Mouse (Mus musculus): Measurements from ENCODE around the gene Zfp592. TPM values are rescaled to one million over a fixed set of nuclear protein-coding genes. Genes with fewer than 3 reads are reported as not detected.

Zfp592 gene
- total RNA-seq, 2 experiments from 2014 or later: 11.5 to 13.7 TPM

DNA sequence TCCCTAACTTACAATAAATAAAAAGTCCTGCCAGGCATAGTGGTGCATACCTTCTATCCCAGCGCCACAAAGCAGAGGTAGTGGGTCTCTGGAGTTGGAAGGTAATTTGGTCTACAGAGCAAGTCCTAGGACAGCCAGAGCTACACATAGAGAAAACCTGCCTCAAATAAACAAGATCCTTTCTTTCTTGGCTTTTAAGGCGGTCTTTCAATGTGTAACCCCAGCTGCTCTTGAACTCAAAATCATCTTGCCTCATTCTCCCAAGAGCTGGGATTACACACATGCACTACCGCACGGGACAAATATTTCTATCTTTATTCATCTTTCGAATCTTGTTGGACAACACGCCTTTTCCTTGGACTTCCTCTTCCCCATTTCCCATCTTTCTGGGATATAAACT, 1.4 kb upstream of the Zfp592 start:
- intact Hi-C loops (cut with DNase I; ENCODE audit: low total_unique reads): no loop called here
- no peak for DNase-seq

DNA sequence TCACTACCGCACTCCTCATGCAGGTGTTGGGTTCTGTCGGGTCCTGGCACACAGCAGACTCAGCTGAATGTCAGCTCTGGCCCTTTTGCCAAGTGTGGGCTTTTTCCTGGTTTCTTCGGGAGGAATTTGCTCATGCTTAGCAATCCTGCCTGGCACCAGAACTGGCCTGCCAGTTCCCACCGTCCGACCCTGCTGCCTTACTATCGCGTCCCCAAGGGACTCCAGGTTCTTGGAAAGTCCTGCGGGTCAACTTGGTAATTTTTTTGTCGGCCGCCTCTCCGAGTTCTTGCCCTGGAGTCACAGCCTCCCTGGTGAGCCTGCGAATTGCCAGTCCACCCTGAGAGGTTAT, 876 bp upstream of the Zfp592 start:
- peak; percentile 26 for DNase-seq
- intact Hi-C loops (cut with DNase I; ENCODE audit: low total_unique reads): no loop called here

DNA sequence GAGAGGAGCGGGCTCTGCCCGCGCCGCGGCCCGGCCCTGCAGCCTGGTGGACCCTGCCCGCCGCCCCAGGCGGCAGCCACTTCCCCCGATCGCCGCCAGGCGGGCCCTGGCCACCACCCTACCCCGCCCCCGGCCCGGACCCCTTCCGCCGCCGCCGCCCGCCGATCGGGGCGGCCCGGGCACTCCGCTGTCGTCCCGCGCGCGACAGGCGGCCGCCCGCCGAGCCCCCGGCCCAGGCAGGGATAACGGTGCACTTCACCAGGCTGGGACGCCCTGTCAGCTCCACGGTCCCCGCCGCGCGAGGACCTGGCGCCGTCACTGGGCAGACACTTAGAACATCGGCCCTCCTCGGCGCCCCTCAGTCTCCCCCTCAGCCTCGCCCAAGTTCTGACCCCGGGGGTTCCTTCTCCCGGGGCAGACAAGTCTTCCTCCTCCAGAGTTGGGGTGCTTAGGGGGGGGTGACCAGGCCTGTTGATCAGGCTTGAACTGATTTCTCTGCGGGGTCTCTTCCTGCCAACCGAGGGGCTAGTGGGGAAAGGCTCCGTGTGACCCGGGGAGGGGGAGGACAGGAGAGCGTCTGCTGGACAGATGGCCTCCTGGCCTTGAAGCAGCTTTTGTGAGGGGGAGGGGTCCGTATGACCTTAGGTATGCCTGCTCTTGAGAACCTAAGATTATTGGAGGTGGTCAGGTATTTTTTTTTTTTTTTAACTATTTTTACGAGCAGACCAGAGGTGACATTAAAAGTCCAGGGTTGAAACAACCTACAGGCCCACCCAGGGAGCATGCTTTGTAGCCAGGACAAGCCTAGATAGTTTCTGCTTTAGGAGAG, 567 bp downstream of the Zfp592 start:
- intact Hi-C loops (cut with DNase I; ENCODE audit: low total_unique reads): no loop called here
- peak; percentile 68 for DNase-seq

DNA sequence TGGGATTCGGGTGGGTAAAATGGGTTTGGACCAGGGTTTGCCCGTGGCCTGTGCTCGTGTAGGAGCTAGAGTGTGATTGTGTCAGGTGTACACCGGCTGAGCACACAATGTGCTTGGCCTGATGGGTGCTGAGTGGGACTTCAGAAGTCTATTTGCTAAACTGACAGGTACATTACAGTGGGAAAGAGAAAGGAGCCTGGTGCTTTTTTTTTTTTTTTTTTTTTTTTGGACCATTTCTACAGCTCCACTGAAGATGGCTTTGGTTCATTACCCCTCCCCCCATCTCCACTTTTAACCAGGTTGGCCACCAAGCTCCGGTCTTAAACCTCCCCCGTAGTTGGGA, 1.2 kb downstream of the Zfp592 start:
- intact Hi-C loops (cut with DNase I; ENCODE audit: low total_unique reads): no loop called here
- no peak for DNase-seq

DNA sequence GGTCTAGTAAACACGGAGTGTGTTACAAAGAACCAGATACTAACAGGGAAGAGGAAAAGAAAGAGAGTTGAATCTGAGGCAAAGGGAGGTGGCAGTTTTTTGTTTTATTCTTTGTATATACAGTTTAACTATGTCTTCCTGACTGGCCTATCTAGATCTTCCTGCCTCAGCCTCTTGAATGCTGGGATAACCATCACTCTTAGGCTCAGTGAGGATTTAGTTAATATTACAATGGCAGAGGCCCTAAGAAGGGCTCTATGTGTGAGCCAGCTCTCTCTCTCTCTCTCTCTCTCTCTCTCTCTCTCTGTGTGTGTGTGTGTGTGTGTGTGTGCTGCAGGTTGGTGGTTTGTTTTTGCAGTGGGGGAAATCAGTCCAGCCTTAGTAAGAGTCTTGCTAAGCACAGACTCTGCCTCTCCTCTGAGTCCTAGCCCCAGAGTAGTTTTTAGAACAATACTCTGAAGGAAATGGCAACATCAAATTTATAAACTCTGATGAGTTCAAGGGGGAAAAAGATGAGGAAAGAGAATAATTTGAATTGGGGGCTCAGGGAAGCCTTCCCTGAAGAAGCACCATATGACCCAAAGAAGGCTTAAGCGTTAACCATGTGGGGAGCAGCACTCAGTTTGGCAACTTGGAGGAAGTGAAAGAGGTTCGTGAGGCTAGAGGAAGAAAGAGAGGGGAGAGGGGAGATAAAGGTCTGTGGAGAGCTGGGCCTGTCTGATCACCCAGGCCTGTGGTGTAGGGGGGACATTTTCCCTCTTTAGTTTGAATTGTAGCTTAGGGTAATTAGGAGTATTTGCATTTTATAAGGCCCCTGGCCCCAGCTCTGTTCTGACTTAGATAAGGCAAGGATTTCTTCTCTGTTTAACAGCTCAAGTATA, 2.0 kb downstream of the Zfp592 start:
- intact Hi-C loops (cut with DNase I; ENCODE audit: low total_unique reads): no loop called here
- DNase-seq: no peak

DNA sequence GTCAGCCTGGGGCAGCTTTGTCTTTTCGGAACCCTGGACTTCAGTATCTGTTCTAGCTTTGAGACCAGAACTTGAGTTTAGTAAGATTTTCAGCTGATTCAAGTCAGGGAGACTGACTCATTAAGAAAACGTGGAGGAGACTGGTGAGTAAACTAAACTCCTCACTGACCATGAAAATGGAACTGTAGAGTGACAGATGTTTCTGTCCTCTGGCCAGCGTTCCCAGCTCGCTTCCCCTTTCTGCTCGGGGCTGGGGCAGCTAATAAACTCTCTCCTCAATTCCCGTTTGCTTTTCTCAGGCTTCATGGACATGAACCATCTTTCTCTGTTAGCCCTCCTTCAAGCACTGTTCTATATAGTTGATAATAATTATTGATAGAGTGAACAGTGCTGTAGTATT, 4.3 kb downstream of the Zfp592 start:
- intact Hi-C loops (cut with DNase I; ENCODE audit: low total_unique reads): no loop called here

DNA sequence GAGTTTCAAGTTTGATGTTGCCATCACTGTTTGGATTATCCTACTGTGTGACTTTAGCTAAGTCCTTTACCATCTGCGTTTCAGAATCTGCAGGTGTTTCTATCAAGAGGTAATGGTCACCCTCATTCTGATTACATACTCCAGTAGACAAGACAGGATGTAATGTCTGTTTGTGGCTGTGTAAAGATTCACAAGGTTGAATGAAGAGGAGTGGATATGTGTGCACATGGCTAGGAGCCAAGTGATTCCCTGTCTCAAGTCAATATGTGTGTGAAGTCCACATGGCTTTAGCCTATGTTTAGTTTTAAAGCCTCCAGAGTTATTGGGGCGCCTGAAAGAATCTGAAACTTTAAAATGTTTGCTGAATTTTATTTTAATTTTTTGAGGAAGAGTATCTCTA, 6.1 kb downstream of the Zfp592 start:
- no peak for DNase-seq
- intact Hi-C loops (cut with DNase I; ENCODE audit: low total_unique reads): no loop called here

More for the DNA sequence above, 4.3 kb downstream of the Zfp592 start:
- DNase-seq: peak; percentile 26

DNA sequence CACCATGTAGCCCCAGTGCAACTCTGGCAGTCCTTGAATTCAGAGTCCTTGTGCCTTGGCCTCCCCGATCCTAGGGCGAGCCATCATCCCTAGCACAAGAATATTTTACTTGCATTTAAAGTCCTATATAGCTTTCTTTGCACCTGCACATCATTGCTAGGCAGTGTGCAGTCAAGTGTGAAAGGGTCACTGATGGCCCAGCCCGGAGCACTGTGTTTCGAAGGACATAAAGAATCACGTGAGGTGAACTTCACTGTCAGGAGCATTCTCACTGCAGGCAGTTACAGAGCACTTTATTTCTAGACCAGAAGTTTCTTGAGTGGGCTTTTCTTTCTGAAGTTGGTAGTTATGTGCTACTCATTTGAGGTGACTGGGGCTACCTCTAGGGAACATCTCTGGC, 8.4 kb downstream of the Zfp592 start:
- intact Hi-C loops (cut with DNase I; ENCODE audit: low total_unique reads): no loop called here
- DNase-seq: no peak

DNA sequence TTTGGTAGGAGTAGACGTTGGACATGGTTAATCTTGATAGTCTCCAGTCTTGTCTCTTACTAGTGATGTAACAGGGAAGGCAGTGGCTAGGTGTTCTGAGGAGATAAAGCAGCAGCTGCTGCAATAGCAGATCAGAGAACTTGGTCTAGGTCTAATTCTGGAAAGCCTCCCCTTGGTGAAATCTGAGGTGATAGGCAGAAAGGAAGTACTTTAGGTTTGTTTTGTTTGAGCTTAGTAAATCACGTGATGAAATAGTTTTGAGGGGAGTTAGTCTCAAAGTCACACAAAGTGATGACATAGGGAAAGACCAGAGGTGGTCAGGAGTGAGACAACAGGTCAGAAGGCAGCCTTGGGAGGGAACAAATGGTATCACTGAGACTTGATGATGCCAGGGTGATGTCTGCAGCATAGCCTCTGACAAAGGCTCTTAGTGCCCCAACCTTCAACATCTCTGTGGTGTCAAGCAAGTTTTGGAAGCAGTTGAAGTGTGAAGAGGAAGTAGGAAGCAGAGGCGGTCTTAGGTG, 11.1 kb downstream of the Zfp592 start:
- no peak for DNase-seq
- intact Hi-C loops (cut with DNase I; ENCODE audit: low total_unique reads): no loop called here

DNA sequence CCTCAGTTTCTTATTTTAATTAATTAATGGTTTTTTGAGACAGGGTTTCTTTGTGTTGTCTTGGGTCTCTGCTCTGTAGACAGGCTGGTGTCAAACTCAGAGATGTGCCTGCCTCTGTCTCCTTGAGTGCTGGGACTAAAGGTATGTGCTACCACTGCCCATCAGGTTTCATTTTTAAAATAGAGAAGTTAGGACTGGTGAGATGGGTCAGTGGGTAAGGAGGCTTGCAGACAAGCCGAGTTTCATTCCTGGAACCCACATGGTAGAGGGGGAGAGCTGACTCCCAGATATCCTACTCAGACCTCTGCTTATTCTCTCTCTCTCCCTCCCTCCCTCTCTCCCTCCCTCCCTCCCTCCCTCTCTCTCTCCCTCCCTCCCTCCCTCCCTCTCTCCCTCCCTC, 12.5 kb downstream of the Zfp592 start:
- intact Hi-C loops (cut with DNase I; ENCODE audit: low total_unique reads): no loop called here

DNA sequence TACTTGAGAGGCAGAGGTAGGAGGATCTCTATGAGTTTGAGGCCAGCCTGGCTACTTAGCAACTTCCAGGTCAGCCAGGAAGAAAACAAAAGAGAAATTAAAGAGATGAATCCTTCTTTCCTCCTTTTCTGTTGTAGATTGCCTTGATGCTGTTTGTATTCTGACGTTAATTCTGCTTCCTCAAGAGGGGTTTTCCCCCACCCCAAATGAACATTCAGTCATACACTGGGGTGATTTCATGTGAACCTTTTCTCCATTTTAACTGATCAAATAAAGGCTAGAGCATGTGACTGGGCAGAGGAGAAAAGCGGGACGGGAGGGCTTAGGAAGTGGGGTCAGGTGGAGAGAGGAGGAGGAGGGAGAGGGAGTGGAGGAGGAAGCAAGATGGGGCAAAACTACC, 14.8 kb downstream of the Zfp592 start:
- DNase-seq: no peak
- intact Hi-C loops (cut with DNase I; ENCODE audit: low total_unique reads): no loop called here

More for the DNA sequence above, 12.5 kb downstream of the Zfp592 start:
- DNase-seq: no peak

DNA sequence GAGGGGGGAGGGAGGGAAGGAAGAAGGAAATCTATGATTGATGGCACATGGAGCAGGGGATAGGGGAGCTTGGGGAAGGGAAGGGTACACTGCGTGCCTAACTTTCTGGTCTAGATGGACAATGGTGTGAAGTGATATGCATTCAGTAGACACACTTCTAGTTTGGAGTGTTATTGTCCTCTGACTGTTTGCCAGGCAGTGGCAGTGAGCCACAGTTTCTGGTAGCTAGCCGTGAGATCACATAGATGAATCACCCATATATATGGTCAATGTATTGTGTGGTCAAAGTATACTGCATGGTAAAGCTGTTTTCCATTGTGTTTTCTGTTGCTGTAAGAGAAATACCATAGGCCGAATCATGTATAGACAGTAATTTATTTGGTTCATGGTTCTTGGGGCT, 18.1 kb downstream of the Zfp592 start:
- intact Hi-C loops (cut with DNase I; ENCODE audit: low total_unique reads): no loop called here

DNA sequence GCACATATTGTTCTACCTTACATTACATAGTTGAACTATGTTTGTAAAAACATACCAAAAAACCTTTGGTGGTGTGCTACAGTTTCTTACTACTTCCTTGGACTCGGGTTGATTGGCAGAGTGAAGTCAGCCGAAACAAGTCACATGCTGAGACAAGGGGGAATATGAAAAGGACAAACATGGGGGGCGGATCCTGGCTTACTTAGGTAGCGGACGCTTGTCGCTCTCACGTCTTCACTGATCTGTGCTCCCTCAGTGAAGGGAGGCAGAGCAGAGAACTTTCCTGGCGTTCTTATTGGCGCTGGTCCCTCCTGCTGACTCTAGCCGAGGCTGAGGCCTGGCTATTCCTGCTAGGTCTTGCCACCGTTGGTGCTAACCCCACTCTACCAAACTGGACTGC, 26.8 kb downstream of the Zfp592 start:
- intact Hi-C loops (cut with DNase I; ENCODE audit: low total_unique reads): no loop called here
- DNase-seq: no peak

More for the DNA sequence above, 18.1 kb downstream of the Zfp592 start:
- no peak for DNase-seq

DNA sequence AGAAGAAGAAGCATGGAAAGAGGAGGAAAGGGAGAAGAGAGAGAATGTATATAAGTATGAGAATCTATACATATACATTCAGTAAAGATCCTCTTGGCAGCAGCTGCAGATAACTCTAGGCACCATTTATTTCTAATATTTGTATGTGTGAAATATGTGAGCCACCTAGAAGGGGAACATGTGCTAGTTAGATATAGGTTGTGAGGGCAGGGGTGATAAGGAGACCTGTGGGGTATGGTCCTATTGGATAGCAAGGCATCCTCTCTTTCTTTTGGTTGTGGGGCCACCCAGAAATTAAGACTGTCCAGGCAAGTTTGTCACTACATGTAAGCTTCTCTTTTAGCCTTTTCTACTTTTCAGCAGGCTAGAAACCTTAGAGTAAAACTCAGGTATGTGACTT, 29.2 kb downstream of the Zfp592 start:
- DNase-seq: no peak
- intact Hi-C loops (cut with DNase I; ENCODE audit: low total_unique reads): no loop called here

DNA sequence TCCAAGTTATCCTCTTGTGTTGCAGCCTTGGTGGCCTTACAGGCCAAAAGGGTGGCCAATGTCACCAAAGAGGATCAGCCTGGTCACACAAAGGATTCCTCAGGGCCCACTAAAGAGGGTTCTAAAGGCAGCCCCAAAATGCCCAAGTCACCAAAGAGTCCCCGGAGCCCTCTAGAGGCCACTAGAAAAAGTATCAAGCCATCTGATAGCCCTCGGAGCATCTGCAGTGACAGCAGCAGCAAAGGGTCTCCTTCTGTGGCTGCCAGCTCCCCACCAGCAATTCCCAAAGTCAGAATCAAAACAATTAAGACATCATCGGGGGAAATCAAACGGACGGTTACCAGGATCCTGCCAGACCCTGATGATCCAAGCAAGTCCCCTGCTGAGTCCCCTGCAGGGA, 30.6 kb downstream of the Zfp592 start:
- intact Hi-C loops (cut with DNase I; ENCODE audit: low total_unique reads): no loop called here
- no peak for DNase-seq

DNA sequence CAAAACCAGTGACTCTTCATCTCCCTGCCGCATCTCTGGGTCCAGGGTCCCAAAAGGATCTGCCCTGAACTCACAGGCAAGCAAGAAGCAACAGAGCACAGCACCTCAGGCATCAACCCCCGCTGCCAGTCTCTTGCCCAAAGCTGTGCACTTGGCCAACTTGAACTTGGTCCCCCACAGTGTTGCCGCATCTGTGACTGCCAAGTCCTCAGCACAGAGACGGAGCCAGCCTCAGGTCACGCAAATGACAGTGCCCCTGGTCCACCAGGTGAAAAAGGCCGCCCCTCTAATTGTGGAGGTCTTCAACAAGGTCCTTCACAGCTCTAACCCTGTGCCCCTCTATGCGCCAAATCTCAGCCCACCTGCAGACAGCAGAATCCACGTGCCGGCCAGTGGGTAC, 31.2 kb downstream of the Zfp592 start:
- DNase-seq: no peak
- intact Hi-C loops (cut with DNase I; ENCODE audit: low total_unique reads): no loop called here

DNA sequence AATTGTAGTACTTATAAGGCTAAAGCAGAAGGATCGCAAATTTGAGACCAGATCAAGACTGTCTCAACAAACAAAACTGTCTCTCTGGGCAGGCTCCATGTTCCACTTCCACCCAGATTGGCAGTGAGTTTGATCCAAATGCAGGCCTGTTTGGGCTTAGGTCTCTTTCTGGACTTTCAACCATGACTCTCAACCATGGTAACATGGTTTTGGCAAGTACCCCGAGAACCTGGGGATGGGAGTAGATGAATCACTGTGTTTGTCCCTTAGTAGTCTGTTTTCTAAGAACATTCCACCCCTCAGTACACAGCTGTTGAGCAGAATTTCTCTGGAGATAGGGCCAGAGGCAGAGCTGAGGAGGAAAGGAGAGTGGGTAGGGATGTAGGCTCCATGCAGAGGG, 32.3 kb downstream of the Zfp592 start:
- intact Hi-C loops (cut with DNase I; ENCODE audit: low total_unique reads): no loop called here
- no peak for DNase-seq

DNA sequence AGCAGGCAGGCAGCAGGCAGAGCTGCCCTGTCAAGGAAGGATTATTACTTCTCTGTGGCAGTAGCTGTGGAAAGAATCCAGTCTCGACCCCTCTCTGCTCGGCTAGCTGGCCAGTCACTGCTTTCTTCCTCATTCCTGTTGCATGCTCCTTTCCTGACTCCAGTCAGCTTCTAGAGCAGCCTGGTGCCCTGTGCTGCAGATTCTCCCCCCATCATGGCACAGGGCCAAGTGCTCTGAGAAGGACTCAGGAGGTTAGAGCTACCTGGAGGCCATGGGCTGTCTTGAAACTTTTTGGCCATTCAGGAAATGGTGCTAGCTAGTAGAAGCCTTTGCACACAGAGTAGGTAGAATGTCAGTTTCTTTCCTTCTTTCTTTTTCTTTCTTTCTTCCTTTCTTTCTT, 46.2 kb downstream of the Zfp592 start:
- no peak for DNase-seq

DNA sequence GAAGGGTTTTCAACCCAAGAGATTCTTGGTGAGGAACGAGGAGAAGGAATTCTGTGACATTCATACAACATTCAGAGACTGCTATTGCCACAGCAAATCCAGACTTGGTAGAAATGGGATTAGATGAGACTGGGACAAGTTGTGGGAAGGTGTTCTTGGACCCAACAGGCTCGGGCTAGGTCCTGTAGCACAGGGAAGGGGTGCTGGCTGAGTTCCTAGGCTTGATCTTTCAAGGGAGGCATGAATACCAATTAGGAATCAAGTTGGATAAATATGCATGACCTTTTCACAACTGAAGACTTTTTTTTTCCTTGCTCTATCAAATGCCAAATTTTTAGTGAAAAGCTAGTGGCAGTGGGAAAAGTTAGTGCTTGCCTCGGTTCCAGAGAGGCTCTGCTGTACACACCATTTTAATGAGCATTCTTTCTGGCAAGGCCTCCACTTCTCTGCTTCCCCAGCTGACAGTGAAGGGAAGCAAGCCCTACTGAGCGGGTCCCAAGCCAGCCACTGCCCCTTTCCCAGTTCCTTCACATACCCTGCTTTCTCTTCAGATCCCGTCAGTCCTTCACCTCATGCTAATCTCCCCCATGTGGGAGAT, 49.6 kb downstream of the Zfp592 start:
- intact Hi-C loops (cut with DNase I; ENCODE audit: low total_unique reads): no loop called here
- DNase-seq: no peak

More for the DNA sequence above, 46.2 kb downstream of the Zfp592 start:
- intact Hi-C loops (cut with DNase I; ENCODE audit: low total_unique reads): loop anchor here (10.0 kb wide), 1 partner anchor 155 kb away; no protein-coding TSS in a partner anchor

DNA sequence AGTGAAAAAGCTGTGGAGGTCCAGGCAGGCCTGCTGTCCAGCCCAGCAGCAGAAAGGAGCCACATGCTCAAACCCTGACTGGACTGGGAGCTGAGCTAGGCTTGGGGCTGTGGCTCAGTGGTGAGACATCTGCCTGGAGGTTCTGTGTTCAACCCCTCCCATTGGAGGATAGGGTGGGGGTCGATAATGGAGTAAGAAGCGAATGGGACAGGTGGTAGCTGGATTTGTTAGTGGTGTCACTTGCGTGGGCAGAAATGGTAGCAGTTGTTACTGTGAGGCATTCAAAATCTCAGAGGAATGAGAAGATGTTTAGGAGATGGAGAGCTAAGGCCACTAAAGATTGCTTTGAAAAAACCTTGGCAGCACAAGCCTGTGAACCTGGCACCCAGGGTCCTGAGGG, 54.4 kb downstream of the Zfp592 start:
- intact Hi-C loops (cut with DNase I; ENCODE audit: low total_unique reads): no loop called here
- no peak for DNase-seq
